Mouse (Mus musculus): ENCODE measurements around the gene Gch1. TPM values are rescaled to one million over a fixed set of nuclear protein-coding genes. Genes with fewer than 3 reads are reported as not detected.

Gene Gch1
- total and polyA plus RNA-seq, 2 experiments from 2014 or later, result 5.6 to 10.2 TPM

DNA sequence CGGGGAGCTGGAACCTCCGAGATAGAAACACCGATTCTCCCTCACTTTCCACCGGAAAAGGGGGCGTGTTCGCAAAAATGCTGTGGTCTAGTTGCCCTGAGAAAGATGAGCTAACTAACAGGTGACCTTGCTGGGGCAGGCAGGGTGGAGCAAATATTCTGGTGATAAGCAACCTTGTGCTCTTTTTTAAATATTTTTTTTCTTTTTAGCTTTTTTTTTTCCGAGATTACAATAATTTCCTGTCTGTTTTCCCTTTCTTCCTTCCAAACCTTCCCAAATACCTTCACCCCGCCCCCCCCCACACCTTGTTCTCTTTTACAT is 382 bp upstream of the Gch1 start:
- DNase-seq (ENCODE audit: low spot score) (no peak), ATAC-seq (ENCODE audit: insufficient read depth, low read depth) (no peak)
- Histone ChIP-seq H3K9ac (replicated peaks; ENCODE audit: low read depth, low read length) (peak overlapping the region; percentile 69), H3K4me2 (ENCODE audit: low read depth, low read length) (peak overlapping the region; percentile 93), H3K27ac (ENCODE audit: low read depth) (no peak overlapping the region), H3K4me3 (ENCODE audit: low read depth, low read length) (peak overlapping the region; percentile 76), H3K36me3 (replicated peaks; ENCODE audit: control insufficient read depth, insufficient read depth, low read length) (no peaks in the 10 kb centered on the region), H3K27me3 (ENCODE audit: control insufficient read depth, insufficient read depth, low read length) (no peaks in the 10 kb centered on the region), H3K9me3 (replicated peaks; ENCODE audit: control insufficient read depth, low read length) (no peaks in the 10 kb centered on the region), H3K4me1 (ENCODE audit: control insufficient read depth, insufficient read depth) (peaks cover 12% of the 10 kb centered on the region; the same call in 1 of the 2 replicates)
- 16% methylated on average over 8 of the region's 8 CpGs for WGBS
- TF ChIP-seq CTCF (IDR thresholded peaks at IDR 0.05; ENCODE audit: low read depth) (no peak), EP300 (IDR thresholded peaks at IDR 0.05; ENCODE audit: low read depth) (no peak)

DNA sequence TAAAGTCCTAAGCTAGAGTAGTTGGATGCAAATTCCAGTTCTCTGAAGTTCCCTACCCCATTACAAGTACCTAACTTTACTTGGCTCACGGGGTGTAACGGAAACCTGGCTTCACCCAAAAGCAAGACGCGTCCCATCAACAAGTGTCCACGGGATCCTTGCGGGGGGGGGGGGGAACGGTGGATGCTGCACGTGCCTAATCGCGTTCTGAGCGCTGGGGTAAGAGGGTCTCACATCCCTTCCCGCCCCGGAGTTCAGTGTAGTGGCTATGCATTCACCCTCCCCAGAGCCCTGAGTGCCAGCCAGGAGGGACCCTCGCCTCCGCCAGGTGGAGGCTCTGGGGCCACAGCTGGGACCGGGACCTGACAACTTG is 752 bp downstream of the Gch1 start:
- H3K9ac ChIP-seq (replicated peaks; ENCODE audit: low read depth, low read length), result peak overlapping the region; percentile 69
- H3K36me3 ChIP-seq (replicated peaks; ENCODE audit: control insufficient read depth, insufficient read depth, low read length), result no peaks in the 10 kb centered on the region
- DNase-seq (ENCODE audit: low spot score) (no peak), ATAC-seq (ENCODE audit: insufficient read depth, low read depth) (no peak)
- WGBS, result under 1% methylated on average over 16 of the region's 16 CpGs
- H3K9me3 ChIP-seq (replicated peaks; ENCODE audit: control insufficient read depth, low read length), result no peaks in the 10 kb centered on the region
- TF ChIP-seq EP300 (IDR thresholded peaks at IDR 0.05; ENCODE audit: low read depth) (no peak), CTCF (IDR thresholded peaks at IDR 0.05; ENCODE audit: low read depth) (no peak)
- peak overlapping the region; percentile 76 for H3K4me3 ChIP-seq (ENCODE audit: low read depth, low read length)
- H3K27ac ChIP-seq (ENCODE audit: low read depth), result peak overlapping the region; percentile 81
- peaks cover 12% of the 10 kb centered on the region; the same call in 1 of the 2 replicates for H3K4me1 ChIP-seq (ENCODE audit: control insufficient read depth, insufficient read depth)
- H3K4me2 ChIP-seq (ENCODE audit: low read depth, low read length), result peak overlapping the region; percentile 93
- H3K27me3 ChIP-seq (ENCODE audit: control insufficient read depth, insufficient read depth, low read length), result no peaks in the 10 kb centered on the region

DNA sequence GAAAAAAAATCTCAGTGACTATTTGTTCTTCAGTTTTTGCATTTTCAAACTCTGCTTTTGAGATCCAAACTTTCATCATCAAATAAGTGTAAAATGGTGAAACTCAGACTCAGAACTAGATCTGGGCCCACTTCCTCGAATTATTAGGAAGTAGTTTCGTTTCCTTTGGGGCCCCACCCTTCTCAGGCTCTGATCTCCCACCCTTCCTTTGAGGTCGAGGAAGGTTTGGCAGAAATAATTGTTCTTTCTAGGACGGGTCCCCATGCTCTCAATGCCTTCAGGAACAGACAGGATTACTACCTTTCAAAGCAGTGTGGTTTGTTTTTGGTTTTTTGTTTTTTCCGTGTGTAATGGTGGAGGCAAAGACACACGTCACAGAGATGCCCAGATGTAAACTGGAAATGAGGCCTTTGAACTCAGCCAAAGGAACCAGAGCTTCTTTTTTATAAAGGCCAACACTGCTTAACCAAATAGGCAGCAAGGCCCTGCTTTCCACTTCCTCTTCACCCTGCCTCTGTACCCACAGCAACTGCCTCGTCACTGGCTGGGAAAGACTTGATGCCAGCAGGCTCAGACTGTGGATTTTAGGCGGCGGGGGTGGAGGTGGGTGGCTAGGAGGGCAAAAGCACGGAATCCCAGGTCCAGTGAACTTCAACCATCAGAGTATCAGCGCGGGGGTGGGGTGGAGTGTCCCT is 1.4 kb downstream of the Gch1 start:
- TF ChIP-seq CTCF (IDR thresholded peaks at IDR 0.05; ENCODE audit: low read depth) (no peak), EP300 (IDR thresholded peaks at IDR 0.05; ENCODE audit: low read depth) (no peak)
- Histone ChIP-seq H3K27me3 (ENCODE audit: control insufficient read depth, insufficient read depth, low read length) (no peaks in the 10 kb centered on the region), H3K27ac (ENCODE audit: low read depth) (peak overlapping the region; percentile 64), H3K4me3 (ENCODE audit: low read depth, low read length) (peak overlapping the region; percentile 76), H3K9me3 (replicated peaks; ENCODE audit: control insufficient read depth, low read length) (no peaks in the 10 kb centered on the region), H3K9ac (replicated peaks; ENCODE audit: low read depth, low read length) (peak overlapping the region; percentile 69; the same call in 1 of the 2 replicates), H3K4me1 (ENCODE audit: control insufficient read depth, insufficient read depth) (peaks cover 12% of the 10 kb centered on the region; the same call in 1 of the 2 replicates), H3K4me2 (ENCODE audit: low read depth, low read length) (peak overlapping the region; percentile 93), H3K36me3 (replicated peaks; ENCODE audit: control insufficient read depth, insufficient read depth, low read length) (no peaks in the 10 kb centered on the region)
- DNase-seq (ENCODE audit: low spot score) (no peak), ATAC-seq (ENCODE audit: insufficient read depth, low read depth) (no peak)
- 48% methylated on average over 12 of the region's 12 CpGs for WGBS

DNA sequence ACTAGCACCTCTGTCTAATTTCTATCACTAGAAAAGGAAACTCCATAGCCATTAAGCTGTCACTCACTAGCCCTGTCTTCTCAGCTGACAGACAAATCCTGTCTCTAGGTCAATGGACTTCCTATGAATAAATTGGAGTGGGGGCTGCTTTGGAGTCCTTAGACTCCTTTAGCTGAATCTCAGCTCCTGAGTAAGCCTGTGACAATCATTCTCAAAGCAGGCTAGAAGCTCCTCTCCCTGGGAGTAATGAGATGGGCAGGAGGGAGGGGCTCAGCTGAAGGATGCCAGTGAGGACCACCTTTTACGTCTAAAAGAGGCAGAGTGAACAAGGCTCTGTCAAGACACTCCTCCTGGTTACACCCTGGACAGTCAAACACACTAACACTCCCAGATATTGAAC is 2.0 kb downstream of the Gch1 start:
- Histone ChIP-seq H3K36me3 (replicated peaks; ENCODE audit: control insufficient read depth, insufficient read depth, low read length) (no peaks in the 10 kb centered on the region), H3K9ac (replicated peaks; ENCODE audit: low read depth, low read length) (no peak overlapping the region), H3K27me3 (ENCODE audit: control insufficient read depth, insufficient read depth, low read length) (no peaks in the 10 kb centered on the region), H3K4me1 (ENCODE audit: control insufficient read depth, insufficient read depth) (peaks cover 14% of the 10 kb centered on the region), H3K4me2 (ENCODE audit: low read depth, low read length) (peak overlapping the region; percentile 93), H3K9me3 (replicated peaks; ENCODE audit: control insufficient read depth, low read length) (no peaks in the 10 kb centered on the region), H3K4me3 (ENCODE audit: low read depth, low read length) (0 out of 2 replicates have a peak overlapping the region, but pooled peaks have one; percentile 76), H3K27ac (ENCODE audit: low read depth) (peak overlapping the region; percentile 25; the same call in 1 of the 2 replicates)
- ATAC-seq (ENCODE audit: insufficient read depth, low read depth) (no peak), DNase-seq (ENCODE audit: low spot score) (no peak)
- WGBS, result 71% methylated on average over 1 of the region's 1 CpGs
- TF ChIP-seq EP300 (IDR thresholded peaks at IDR 0.05; ENCODE audit: low read depth), result no peak
- no peak for TF ChIP-seq CTCF (IDR thresholded peaks at IDR 0.05; ENCODE audit: low read depth)

DNA sequence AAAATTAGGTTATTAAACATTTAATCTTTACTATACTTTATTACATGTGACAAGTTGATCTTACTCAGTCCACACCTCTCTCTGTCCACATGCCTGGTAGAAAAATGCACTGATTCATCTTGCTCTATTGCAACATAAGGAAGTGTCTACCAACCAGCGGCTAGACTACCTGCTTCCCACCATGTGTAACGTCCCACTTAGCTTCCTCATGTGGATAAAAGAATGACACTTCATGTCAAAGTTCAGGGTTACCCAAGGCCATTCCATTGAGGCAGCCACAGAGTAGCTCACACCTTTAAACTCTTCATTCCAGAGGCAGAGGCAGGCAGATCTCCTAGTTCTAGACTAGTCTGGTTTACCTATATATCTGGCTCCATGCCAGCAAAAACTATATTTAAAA is 2.7 kb downstream of the Gch1 start:
- H3K27me3 ChIP-seq (ENCODE audit: control insufficient read depth, insufficient read depth, low read length), result no peaks in the 10 kb centered on the region
- H3K36me3 ChIP-seq (replicated peaks; ENCODE audit: control insufficient read depth, insufficient read depth, low read length), result no peaks in the 10 kb centered on the region
- no peak overlapping the region for H3K4me3 ChIP-seq (ENCODE audit: low read depth, low read length)
- 85% methylated on average over 2 of the region's 2 CpGs for WGBS
- H3K9ac ChIP-seq (replicated peaks; ENCODE audit: low read depth, low read length), result no peak overlapping the region
- H3K4me1 ChIP-seq (ENCODE audit: control insufficient read depth, insufficient read depth), result peaks cover 21% of the 10 kb centered on the region
- H3K4me2 ChIP-seq (ENCODE audit: low read depth, low read length), result no peak overlapping the region
- H3K27ac ChIP-seq (ENCODE audit: low read depth), result no peak overlapping the region
- DNase-seq (ENCODE audit: low spot score) (no peak), ATAC-seq (ENCODE audit: insufficient read depth, low read depth) (no peak)
- TF ChIP-seq CTCF (IDR thresholded peaks at IDR 0.05; ENCODE audit: low read depth) (no peak), EP300 (IDR thresholded peaks at IDR 0.05; ENCODE audit: low read depth) (no peak)
- H3K9me3 ChIP-seq (replicated peaks; ENCODE audit: control insufficient read depth, low read length), result no peaks in the 10 kb centered on the region
